Mouse (Mus musculus) activated CD4-positive, CD25-positive, alpha-beta regulatory T cell, adult 4 months (primary cell): ENCODE measurements around the gene Gfi1. TPM values are rescaled to one million over a fixed set of nuclear protein-coding genes. Genes with fewer than 3 reads are reported as not detected.

Source experiments
- ATAC-seq: one replicate; pipeline ENCODE4 v1.8.0; 2017
- polyA plus RNA-seq, 2 experiments: library from polyadenylated mRNA; unstranded; fragments of 100-300 nt; shearing (Covaris generic); gene quantifications; one replicate each; pipeline ENCODE4 v1.2.1; 2017

Gene Gfi1
- polyA plus RNA-seq, result 1 to 10 TPM; 2.6 to 3.1 TPM

DNA sequence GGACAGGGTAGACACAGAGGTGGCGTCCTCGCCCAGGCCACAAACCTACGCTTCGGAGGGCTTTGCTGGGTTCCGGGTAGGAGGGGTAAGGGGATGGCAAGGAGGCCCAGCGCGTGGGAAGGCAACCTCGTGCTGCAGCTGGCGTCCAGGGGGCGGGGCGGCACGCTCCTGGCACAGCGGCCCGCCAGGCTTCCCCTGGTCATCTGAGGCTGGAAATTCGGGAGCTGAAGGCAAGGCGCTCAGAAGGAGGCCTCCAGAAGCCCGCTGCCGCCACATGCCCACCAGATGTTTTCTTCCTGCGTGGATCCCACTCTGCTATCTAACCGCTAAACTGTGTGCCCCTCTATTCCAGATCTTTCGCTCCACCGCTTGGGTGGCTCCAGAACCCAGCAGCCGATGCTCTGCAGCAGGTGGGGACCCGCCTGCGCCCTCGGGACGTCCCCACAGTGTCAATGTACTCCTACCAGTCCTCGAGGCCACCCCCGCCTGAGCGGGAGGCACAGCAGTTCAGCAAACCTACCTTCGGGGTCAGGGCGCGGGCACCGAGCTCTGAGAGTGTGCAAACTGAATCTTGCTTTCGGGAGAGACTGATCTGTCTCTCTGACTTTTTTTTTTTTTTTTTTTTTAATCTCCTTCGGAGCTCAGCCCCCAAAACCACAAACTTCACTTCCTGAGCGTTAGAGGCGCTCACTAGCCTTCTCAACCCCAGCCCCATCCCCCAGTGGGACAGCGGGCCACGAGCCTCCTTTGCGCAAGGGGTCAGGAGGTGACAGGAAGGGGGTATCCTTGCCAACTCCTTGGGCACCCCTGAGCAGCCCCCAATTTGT is at the start of gene Gfi1:
Gene Gfi1 (minus strand): TSS at position 602 of the 827 bp plus-strand sequence.
- peak; percentile 72 for ATAC-seq

DNA sequence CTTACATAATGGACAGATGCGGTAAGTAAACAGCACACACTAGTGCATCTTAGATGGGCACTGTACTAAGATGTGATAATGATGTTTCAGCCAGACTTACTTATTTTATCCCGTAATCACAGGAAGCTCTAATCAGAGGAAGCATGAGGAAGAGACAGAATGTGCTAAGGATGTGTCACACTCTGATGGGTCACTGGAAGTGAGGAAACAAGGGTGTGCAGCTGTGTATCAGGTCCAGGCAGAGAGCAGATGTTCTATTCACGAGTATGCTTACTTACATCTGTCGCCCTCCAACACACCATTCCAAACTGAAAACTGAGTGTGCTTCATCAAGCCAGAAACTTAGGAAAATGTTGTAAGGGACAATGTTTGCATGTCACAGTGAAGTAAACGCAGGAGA is 46.2 kb upstream of the Gfi1 start:
- no peak for ATAC-seq

DNA sequence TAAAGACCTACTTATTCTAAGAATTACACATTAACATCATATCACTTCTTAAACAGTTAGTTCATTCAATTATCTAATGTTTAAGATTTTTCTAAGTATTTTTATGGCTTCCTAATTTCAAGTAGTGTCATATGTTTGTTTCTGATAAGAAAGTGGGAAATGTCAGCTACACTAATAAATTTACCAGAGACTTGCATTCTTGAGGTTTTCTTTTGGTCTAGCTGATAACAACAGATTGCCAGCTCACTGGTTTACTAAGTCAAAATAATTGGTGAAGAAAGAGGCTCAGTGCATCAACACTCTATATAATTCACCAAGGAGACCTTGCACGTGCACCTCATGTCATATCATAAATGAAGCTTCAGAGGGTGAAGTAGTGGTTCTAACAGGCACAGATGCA is 42.4 kb upstream of the Gfi1 start:
- ATAC-seq, result no peak

DNA sequence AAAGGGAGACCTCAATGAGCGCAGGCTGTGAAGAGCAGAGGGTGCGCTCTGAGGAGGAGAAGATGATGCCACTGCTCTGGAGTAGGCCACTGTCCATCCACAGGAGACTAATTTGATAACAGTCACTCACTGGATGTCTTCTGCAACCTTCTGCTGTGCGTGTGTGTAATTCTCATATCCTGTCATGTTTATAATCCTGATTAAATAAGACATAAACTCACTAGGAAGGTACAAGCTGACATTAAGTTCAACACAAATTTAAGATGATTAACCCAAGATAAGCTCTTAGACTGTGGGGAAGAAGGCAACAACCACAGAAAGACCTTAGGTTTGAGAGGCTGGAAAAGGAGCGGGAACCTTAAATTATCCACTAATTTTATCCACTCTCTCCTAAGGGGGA is 40.1 kb upstream of the Gfi1 start:
- ATAC-seq, result no peak

DNA sequence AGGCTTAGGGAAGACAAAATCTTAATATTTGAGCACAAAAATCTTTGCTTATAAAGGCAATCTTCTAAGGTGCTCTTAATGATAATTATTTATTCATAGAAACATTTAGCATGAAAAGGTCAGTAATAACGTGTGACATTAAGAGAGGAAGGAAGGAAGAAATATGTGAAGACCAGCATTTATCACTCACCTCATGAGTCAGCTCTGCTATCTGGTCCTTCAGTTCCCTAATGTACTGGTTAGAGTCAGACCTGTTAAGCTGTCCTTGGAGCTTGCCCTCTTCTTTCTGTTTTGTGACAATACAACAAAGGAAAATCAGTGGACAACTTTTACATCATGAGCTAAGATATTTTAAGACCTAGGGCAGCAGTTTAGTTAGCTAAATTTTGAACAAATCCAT is 38.6 kb upstream of the Gfi1 start:
- no peak for ATAC-seq

DNA sequence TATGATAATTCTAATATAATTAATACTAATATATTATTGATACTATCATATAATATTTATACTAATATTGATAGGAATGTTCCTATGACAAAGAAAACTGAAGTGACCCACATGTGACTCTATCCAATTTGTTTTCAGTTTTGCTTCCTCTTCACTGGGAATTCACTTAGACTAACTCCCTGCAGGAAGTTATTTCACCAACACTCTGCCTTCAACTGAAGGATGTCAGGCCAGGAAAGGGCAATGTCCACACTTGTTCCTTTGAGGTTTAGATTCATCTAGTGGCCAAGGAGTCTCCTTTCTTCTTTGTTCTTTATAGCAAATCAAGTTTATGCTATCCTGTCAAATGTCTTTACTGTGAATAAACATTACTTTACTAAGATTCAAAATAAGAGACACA is 37.8 kb upstream of the Gfi1 start:
- ATAC-seq, result no peak

DNA sequence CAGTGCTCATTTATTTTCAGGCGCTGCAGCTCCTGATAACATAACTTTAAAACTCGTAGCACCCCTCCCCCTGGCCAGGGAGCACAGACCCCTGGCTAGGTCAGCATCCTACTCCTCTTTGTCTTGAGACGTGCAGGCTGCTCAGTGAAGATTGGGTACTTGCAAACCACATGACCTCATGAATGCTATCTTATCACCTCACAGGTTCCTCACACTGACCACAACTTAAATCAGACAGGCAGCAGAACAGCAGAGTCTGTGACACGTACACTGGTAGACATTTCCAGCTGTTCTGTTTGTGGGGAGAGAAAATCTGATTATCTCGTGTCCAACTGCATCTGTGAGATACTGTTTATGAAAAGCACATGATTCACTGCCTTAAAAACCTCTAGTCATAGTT is 33.3 kb upstream of the Gfi1 start:
- ATAC-seq, result no peak

DNA sequence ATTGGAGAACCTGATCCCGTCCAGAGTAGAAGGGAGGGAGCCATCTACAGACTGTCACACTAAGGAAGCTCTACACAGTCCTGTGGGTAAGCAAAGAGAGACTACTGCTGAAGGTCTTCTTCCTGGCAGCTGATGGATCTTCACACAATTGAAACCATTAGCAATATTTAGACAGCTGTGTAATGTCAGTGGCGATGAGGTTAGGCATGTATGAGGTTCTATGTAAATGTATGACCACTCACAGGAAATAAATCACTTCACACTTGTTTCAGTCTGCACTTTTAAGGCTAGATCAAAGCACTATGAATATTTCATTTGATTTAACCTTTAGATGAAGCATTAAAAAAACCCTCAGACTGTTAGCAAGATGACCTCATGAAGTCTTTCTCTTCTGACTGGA is 30.2 kb upstream of the Gfi1 start:
- ATAC-seq, result peak; percentile 35

DNA sequence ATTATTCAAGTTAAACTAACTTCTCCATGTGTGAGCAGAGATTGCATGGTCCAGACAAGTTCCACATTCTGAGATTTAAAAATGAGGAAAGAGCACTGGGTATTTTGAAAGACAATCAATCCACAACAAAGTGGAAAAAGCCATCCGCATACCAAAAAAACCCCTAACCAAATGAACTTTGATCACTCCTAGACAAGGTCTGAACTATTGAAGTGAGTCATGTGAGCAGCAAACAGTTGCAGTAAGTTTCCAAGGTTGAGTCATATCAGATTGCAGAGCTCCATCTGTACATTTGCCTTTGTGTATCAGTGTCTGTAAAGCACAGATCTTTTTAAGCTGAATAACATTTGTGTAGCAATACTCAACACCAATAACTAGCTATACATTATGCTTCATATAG is 28.9 kb upstream of the Gfi1 start:
- ATAC-seq, result peak; percentile 85

DNA sequence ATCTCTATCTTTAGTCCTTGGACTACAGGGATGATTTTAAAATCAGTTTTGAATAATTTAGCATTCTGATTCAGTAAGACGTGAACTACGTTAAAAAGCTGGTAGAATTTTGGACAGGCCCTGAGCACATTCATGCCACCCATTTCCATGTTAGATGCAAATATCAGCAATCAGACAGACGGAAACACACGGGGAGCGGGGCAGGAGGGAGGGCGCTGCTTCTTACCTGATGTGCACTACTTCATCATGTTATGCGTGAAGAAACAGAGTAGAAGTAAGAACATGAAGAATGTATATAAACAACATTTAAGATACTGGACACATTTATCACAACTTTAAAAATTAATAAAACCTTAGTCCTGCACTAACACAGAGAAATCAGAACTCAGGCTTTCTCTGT is 27.8 kb upstream of the Gfi1 start:
- ATAC-seq, result no peak

DNA sequence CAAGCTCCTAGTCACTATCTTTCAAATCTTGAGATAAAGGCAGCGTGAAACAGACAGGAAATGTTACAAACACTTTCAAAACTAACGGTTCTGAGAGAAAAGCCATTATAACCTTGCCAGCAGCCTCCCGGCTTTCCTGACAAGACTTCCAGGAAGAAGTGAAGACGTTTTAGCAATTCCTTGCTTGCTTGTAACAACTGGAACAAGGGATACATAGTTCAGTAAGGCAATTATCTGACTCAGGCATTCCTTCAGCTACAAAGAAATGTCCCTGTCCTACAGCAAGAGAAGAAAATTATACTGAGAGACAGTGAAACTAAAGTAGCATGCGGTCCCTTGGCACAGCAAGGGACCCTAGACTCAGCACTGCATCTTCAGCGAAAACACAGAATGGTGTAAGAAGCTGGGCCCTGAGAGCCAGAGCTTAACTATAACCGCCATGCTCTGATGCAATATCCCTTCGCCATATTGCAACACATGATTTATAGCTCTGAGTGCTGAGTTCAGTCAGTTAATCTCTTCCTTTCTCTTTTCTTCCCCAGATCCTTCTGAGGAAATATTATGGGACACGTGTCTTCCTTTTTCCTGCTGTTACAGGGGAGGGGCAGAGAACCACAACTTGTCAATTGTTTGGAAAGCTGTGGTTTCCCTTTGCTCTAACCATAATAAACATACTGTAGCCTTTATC is 23.5 kb upstream of the Gfi1 start:
- ATAC-seq, result no peak

DNA sequence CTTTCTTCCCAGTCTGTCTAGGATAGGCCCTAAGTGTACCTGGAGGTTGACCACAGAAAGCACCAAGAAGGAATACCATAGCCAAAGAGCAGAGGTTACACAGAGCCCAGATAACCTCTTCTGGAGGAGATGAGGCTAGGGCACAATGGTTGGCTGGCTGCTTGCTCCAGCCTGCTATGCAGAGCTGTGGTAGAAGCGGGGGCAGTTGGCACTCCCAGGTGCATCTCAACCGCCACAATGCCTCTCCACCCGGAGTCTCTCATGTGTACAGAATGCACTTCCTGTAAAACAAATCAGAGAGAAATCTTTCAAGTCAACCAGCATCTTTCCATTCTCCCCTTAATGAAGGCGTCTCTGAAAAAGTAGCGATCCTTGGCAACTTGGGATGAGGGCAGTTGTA is 13.2 kb upstream of the Gfi1 start:
- ATAC-seq, result no peak

DNA sequence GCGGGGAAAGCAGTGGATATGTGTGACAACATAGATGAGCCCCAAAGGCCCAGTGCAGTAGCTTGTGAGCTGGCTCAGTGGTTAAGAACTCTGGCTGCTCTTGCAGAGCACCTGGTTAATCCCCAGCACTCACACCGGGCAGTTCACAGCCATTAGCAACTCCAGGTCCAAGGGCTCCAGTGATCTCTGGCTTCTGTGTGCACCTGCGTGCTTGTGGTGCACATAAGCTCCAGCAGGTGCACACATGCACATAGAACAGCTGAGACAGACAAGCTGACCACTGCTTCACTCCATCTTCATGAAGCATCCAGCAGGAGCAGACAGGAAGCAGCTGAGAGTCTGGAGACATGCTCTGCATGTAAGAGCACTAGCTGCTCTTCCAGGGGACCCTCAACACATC is 12.5 kb upstream of the Gfi1 start:
- no peak for ATAC-seq

DNA sequence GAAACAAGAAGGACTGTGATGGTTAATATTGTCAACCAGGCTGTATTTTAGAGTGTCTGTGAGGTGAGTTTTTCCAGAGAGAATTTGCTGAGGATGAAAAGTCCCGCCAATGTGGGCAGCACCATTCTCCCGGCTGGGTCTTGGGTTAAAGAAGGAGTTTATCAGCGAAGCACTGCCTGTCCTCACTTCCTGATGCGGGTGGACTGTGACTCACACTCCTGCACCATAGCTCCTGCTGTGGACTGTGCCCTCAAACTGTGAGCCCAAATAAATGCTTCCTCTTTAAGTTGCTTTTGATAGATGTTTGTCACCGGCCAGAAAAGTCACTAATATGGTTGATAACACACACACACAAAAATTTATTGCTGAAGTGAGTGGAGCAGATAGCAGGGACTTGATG is 10.3 kb upstream of the Gfi1 start:
- no peak for ATAC-seq

DNA sequence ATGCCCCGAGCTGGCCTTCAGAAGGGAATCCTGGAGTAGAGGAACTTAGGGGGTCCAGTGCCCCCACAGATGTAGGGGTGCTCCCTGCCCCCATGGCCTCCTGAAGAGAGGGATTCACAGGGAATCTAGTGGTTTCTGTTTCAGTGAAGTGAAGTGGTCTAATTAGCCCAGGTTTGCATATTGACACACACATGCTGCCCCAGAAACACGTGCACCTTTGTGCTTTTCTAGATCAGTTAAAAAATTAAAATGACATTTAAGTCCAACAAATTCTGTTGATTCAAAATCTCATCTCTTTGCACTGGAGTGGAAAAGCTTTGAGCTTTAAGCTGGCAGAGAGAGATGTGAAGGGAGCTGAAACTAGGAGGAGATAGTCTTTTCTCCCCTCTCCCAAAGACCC is 6.0 kb upstream of the Gfi1 start:
- ATAC-seq, result no peak

DNA sequence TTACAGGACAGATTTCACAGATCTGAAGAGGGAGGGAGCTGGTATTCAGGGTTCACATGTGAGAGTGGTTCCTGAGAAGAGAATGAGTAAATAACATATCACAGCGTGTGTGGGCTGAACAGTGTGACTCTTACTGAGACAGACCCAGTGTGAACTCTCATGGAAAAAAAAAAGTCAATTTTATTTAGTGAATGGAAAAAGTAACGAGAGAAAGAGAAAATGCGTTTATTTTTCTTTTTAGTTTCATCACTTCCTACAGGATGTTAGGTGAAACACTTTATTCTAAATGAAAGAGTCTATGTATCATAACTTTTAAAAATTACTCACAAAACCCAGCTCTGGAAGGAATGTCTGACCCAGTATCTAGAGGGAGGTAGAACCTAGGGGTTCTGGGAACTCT is 5.6 kb upstream of the Gfi1 start:
- ATAC-seq, result peak; percentile 45

DNA sequence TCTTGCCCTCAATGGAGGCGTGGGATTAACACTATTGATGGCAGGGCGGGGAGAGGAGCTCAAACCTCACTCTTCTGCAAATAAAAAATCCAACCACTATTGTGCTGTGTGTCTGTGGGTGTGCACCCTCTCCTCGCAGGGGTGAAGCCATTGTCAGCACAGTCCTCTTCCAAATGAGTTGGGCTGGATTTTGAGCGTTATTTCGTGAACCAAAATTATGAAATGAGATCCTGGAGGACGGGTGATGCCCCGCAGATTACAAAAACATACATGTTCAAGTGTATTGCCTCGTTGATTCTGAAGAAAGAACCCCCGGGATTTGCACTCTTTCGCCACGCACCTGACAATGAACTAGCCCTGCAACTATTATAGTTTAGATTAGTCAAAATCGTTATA is 1.2 kb upstream of the Gfi1 start:
- no peak for ATAC-seq

DNA sequence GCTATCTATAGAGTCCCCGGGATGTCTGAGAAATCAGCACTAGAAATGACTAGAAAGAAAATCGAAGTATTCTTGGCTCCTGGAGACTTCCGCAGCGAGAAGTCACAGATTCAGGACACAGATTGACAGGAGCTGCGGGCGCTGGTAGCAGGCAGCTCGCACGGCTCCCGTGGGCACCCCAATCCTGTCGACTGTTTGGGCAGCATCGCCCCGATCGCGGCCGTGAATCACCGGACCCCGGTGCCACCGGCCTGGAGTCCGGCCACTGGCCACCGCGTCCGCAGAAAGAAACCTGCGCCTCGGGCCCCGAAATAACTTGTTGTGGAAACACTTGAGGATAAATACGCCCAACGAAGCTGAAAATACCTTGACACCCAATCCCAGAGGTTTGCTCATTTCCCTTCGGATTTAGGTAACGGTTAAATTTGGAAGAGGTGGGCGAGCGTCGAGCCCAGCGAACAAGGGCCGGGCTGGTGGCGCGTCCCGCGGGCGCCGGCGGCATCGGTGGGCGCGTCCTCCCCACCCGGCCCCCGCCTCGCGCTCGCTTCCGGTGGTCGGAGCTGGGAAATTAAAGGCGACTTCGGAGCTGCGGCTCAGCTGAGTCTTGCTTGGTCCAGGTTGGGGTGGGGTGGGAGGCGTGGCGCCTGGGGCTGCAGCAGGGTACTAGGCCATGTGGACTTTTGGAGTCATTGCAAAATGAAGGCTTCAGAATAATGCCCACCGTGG is 608 bp upstream of the Gfi1 start:
- ATAC-seq, result peak; percentile 9

DNA sequence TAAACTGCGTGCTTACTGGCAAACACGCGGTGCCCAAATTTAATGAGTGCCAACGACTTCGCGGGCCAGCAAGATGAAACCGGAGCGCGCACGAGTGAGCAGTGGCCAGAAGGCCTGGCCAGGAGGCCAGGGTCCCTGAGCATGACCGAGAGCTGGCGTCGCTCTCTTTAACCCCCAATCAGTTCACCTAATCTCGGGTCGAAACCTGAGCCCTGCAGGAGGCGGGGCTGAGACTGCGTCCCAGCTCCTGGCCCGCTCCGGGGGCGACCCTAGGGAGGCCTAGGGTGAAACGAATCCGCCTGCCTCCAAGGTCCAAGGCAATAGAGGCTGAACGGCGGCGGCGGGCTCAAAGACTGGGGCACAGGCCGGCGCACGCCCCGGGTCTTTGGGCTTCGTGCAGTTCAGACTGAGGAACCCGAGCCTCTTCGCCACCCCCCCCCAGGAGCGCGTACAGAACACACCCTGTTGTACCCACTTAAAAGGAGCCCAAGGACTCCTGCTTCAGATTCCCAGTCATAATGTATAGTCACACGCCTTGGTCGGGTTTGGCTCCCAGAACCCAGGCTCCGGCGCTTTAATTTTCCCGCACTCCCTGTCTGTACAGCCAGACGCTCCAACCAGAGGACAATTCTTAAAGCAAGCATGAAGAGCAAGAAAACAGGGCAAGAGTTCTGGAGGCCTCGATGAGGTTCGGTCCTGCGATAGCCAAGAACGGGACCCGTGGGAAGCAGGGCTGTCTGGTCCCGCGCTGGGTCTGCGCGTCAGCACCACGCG is 988 bp downstream of the Gfi1 start:
- ATAC-seq, result no peak

DNA sequence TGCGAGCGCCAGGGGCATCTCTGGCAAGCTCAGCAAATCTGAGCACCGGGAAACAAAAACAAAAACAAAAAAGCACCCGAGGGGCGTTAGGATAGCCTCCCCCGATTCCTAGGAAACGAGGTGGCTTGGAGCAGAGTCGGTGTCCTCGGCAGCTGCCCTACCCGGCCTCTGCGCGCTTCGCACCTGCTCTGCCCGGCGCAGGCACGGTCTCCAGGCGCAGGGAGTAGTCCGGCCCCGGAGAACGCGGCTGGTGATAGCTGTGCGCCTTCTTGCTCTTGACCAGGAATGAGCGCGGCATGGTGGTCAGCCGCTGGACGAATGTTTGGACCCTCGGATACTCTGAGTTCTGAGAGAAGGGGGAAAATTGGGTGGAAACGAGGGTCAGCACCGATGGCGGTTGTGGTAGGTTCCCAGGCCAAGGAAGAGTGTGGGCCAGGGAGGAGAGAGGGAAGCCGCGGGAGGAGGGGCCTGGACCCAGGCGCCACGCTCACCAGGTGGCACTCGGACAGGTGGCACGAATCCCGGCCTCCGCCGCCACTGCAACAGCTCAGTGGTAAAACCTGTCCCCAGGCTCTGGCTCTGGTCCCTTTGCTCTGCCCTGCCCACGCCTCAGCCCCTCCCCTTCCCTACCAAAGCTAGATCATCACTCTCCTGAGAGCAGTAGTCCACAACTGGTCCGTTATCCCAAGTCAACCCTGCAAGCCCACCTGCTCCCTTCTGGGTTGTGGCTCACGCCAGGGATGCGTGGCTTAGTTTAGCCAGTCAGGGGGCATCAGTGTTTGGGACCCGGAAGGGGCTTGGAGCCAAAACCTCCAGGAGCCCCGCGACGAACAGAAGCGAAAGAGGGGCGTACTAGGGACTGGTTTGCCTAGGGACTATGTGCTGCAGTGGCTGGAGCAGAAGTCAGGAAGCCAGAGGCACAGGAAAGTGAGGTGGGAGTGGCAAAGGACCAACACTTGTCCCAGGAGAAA is 2.0 kb downstream of the Gfi1 start:
- no peak for ATAC-seq

DNA sequence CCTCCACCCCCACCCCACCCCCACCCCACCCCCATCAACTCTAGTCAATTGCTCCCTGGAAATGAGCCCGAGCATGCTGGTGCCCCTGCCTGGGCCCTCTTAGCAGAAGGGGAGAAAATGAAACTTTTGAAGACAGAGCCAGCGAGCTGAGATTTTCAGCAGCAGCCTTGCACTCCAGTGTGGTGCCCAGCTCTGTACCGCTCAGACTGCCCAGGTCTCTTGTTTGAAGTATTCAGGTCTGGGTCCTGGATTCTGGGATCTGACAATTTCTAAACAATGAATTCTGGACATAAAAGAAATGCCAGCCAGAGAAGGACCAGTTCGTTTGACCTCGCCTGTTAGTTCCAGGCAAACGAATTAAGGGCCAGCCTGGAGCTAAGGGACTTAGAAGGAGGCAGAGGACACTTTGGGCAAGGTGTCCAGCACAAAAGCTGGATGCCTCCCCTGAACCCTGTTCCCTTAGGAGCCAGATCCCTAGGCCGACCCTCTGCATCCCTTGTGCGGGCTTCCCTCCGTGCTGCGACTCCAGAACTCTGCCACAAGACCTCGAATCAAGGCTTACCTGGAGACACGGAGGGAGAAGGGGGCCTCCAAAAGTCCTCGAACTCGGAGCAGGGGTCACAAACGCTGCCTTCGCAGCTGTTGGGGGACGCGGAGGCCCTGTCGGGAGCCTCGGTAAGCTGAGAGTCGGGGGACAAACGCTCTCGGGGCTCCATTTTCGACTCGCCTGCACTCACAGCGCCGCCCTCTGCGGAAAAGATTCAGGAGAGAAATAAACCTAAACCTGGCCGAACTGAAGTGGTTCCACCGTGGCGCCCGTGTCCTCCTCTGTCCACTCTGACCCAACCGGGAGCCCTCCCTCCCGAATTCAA is 2.9 kb downstream of the Gfi1 start:
- no peak for ATAC-seq
